Mouse (Mus musculus) limb, embryonic 12.5 days (tissue): ENCODE data around the gene Slc6a16. TPM values are rescaled to one million over a fixed set of nuclear protein-coding genes. Genes with fewer than 3 reads are reported as not detected.
"Not testable (repeated sequence)": the region's sequence is repeated elsewhere in the genome, so short reads cannot be mapped to it uniquely, and the experiment has no call there.

Experiments used
- ATAC-seq: fragments of 200-750 bp; cut with Nextera tagmentation; 2 replicates; pipeline ENCODE4 v1.8.0; 2017; ENCODE audit warnings: low read depth, moderate TSS enrichment; ENCODE audit not compliant: insufficient number of reproducible peaks, insufficient read depth, low FRiP score, low TSS enrichment
- H3K27ac ChIP-seq: fragments of 300-500 bp; sonication (generic); 2 replicates; pipeline ENCODE4 v1.5.1; 2016; ENCODE audit warnings: mild to moderate bottlenecking, moderate library complexity
- H3K27me3 ChIP-seq: fragments of 300-500 bp; sonication (generic); 2 replicates; pipeline ENCODE4 v1.6.1; 2016; ENCODE audit warnings: mild to moderate bottlenecking, moderate library complexity
- H3K36me3 ChIP-seq: fragments of 300-500 bp; sonication (generic); 2 replicates; pipeline ENCODE4 v1.6.1; 2016; ENCODE audit warnings: mild to moderate bottlenecking, moderate library complexity
- H3K4me1 ChIP-seq: fragments of 300-500 bp; sonication (generic); replicated peaks from 2 replicates; pipeline ENCODE4 v1.6.1; 2016
- H3K4me2 ChIP-seq: fragments of 300-500 bp; sonication (generic); 2 replicates; pipeline ENCODE4 v1.6.1; 2016; ENCODE audit warnings: mild to moderate bottlenecking, moderate library complexity
- H3K4me3 ChIP-seq: fragments of 300-500 bp; sonication (generic); replicated peaks from 2 replicates; pipeline ENCODE4 v1.5.1; 2016; ENCODE audit warnings: mild to moderate bottlenecking
- H3K9ac ChIP-seq: fragments of 300-500 bp; sonication (generic); replicated peaks from 2 replicates; pipeline ENCODE4 v1.6.1; 2016; ENCODE audit warnings: mild to moderate bottlenecking, moderate library complexity
- H3K9me3 ChIP-seq: fragments of 300-500 bp; sonication (generic); 2 replicates; pipeline ENCODE4 v1.6.1; 2016; ENCODE audit warnings: mild to moderate bottlenecking, moderate library complexity
- WGBS: fragments of 180-500 bp; shearing (Covaris S2); methylation state at CpG from one replicate; pipeline ENCODE4 v1.1.7; 2016; 5-methylcytosine and 5-hydroxymethylcytosine counted together
- polyA plus RNA-seq: library from polyadenylated mRNA; unstranded; fragments of >200 nt; fragmentation: Nextera tagmentation; extraction: Ambion mirVana; gene quantifications from 2 replicates; pipeline ENCODE4 v1.2.1, GENCODE M21; 2016

Slc6a16 gene
- polyA plus RNA-seq, 1 experiment from 2014 or later, result 0.18 TPM

DNA sequence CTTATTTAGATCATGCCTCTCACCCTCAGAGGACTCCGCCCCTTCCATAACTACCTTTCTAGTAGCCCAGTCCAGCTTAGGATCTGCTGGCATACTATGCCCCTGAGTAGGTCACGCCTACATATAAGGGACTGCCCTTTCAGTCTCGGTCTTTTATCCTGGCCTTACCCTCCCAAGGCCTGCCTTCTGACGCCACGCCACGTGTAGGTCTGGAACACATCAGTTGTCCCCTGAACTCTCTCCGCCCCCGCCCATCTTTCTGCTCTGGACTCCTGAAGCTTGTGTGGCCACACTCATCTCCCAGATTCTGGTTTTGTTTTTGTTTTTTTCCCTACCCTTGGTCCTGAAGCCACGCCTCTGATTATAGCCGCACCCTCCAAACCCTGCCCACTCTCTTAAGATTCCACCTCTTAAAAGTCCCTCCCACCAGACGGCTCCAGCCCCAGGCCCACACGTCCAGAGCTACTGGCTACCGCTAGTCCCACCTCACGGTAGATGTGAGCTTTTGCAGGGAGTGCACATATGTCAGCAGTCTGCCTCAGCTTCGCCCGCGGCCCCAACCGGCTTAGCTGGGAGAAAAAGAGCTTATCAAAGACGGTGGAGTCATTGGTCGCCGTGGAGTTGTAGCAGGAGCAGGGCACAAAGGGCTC lies 5.8 kb upstream of the Slc6a16 start:
- Histone ChIP-seq H3K27ac (peak overlapping the region; percentile 77), H3K9ac (peak overlapping the region; percentile 38; the same call in 1 of the 2 replicates), H3K4me3 (peak overlapping the region; percentile 30), H3K9me3 (no peaks in the 10 kb centered on the region), H3K27me3 (peaks cover 27% of the 10 kb centered on the region), H3K4me2 (peak overlapping the region; percentile 55), H3K4me1 (peaks cover 41% of the 10 kb centered on the region), H3K36me3 (peaks cover 37% of the 10 kb centered on the region)
- peak; percentile 85 for ATAC-seq
- 3% methylated on average over 21 of the region's 21 CpGs for whole genome bisulfite sequencing

DNA sequence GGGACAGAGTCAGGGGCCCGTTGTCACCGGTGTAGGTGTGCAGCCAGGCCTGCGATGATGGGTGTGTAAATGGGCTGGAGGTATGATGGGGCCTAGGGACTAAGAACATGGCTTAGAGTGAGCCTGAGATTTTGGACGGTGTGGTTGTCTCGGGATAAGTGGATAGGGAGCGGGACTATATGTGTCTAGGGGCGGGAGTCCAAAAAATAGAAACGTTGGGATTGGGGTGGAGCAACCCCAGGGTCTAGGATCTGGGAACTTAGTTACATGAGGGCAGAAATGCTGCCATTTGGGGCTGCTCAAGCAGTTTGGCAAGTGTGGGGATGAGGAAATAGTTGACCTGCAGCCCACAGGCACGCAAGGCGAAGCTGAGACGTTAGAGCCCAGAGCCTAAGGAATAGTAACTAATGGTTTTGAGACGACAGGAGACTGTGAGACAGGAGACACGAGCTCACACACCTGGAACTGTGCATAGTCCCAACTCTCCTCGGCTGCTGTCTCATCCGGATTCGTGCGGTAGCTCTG lies 5.2 kb upstream of the Slc6a16 start:
- Histone ChIP-seq H3K36me3 (peaks cover 31% of the 10 kb centered on the region), H3K27ac (peak overlapping the region; percentile 77), H3K9me3 (no peaks in the 10 kb centered on the region), H3K9ac (peak overlapping the region; percentile 38; the same call in 1 of the 2 replicates), H3K4me3 (peak overlapping the region; percentile 30), H3K27me3 (peaks cover 34% of the 10 kb centered on the region), H3K4me1 (peaks cover 44% of the 10 kb centered on the region), H3K4me2 (peak overlapping the region; percentile 55)
- 26% methylated on average over 17 of the region's 17 CpGs for WGBS
- ATAC-seq, result peak; percentile 43

DNA sequence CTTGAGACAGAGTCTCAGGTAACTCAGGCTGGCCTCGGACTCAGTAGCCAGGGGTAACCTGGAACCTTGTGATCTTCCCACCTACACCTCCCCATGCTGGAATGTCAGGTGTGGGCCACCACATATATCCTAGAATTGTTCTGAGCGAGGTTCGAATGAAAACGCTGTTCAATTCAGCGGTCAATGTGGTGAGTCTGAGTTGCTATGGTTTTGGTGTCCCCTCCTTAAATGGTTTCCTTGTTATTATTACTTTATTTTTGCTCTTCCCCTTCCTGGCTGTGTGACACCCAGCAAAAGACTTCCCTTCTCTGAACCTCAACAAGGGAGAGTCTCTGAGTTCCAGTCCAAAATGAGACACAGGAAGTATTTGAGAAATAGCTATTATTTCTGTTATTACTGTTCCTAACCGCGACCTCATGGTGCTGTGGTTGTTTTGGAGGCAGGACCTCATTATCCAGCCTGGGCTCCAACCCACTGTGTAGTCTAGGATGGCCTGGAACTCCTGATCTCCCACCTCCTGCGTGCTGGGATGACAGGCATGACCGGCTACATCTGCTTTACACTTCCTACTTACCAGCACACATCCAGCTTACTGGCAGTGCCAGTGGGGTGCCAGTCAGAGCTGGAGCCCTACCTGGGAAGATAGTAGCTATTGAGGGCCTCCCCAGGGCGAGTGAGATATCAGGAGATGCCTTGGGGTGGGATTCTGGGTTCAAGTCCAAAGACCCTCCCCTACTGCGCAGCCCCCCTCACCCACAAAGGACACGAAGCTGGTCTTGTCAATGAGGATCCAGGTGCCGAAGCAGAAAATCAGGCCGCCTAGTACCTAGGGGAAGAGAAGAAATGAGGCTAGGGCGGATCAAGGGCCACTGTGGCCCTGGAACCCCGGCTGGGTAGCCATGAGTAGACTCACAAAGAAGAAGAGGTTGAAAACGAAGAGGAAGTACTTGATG lies 2.9 kb upstream of the Slc6a16 start:
- Histone ChIP-seq H3K4me1 (peaks cover 37% of the 10 kb centered on the region), H3K27ac (no peak overlapping the region), H3K4me2 (no peak overlapping the region), H3K36me3 (peaks cover 8% of the 10 kb centered on the region), H3K9ac (no peak overlapping the region), H3K4me3 (no peak overlapping the region), H3K27me3 (peaks cover 35% of the 10 kb centered on the region), H3K9me3 (no peaks in the 10 kb centered on the region)
- WGBS, result 76% methylated on average over 17 of the region's 17 CpGs
- no peak for ATAC-seq

DNA sequence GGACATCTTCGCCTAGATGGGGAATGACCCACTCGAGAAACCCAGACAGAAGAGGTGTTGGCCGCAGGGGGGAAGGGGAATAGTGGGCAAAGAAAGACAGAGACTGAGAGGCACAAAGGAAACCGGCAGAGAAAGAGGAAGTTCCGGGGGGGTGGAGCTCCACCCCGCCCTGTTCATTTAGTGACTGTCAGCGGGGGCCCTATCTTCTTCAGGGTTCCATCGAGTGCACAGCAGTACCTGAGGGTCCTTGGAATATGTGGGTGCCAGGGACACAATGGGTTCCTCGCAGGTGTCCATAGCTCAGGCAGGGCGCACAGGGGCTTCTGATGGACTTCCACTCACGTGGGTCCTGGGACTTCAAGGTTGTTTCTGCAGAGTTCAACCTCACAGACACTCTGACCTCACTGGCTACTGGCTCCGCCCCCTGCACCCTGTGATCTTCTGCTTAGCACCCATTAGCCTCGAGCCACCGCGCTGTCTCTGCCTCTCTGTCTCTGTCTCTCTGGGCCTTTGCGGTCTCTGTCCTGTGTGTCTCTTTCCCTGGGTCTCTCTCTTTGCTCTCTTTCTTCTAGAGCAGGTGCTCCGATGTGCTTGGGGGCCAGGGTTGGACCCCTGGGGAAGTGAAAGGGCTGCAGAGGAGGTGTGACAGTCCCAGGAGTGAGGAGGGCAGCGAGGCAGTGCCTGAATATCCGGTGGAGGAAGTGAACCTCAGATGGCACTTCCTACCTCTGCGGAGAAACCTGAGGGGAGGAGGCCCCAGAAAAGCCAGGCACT lies 2.0 kb upstream of the Slc6a16 start, which contains the start of gene Cd37:
Gene Cd37 (minus strand): TSS at position 393 of the 774 bp plus-strand sequence.
- Histone ChIP-seq H3K36me3 (no peaks in the 10 kb centered on the region), H3K9me3 (no peaks in the 10 kb centered on the region), H3K9ac (no peak within 1 kb of the TSS), H3K4me2 (no peak within 1 kb of the TSS), H3K27me3 (peaks cover 35% of the 10 kb centered on the region), H3K4me1 (peaks cover 31% of the 10 kb centered on the region), H3K4me3 (no peak within 1 kb of the TSS), H3K27ac (no peak within 1 kb of the TSS)
- WGBS, result 39% methylated on average over 20 of the region's 20 CpGs
- no peak for ATAC-seq

DNA sequence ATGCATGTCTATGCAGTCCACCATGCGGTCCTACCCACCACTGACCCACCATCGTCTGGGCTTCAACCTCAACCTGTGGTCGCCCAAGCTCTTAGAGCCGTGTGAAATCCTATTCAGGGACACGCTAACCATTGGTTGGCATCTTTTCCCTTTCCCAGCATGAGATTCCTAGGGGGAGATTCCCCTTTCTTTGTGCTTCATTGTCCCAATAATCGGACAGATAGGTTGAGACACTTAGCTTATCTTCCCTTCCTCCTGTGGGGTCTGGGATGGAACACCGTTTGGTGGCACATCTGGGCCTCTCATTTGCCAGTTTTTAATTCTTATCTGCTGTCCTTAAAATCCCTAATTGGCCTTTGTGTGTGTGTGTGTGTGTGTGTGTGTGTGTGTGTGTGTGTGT lies 776 bp upstream of the Slc6a16 start:
- H3K4me1 ChIP-seq, result peaks cover 19% of the 10 kb centered on the region
- H3K27me3 ChIP-seq, result peaks cover 35% of the 10 kb centered on the region
- no peaks in the 10 kb centered on the region for H3K9me3 ChIP-seq
- no peak for ATAC-seq
- H3K9ac ChIP-seq, result no peak overlapping the region
- H3K27ac ChIP-seq, result no peak overlapping the region
- H3K36me3 ChIP-seq, result no peaks in the 10 kb centered on the region
- WGBS, result 87% methylated on average over 7 of the region's 7 CpGs
- no peak overlapping the region for H3K4me2 ChIP-seq
- no peak overlapping the region for H3K4me3 ChIP-seq

DNA sequence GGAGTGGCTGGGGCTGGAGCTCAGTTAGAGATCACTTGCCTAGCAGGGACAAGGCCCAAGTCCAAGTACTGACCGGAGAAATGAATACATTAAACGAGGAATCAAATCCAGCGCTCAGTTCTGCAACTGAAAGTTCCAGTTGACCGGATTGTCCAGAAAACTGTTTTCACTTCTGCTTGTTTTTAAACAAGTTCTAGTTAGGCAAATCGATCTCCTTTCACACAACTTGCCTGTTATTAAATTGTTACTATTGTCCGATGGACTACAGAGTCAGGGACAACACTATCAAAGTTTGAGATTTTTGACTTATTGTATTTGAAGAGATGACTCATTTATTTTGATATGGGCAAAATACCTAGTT lies 484 bp downstream of the Slc6a16 start:
- peaks cover 9% of the 10 kb centered on the region for H3K4me1 ChIP-seq
- H3K9me3 ChIP-seq, result no peaks in the 10 kb centered on the region
- no peak overlapping the region for H3K27ac ChIP-seq
- H3K36me3 ChIP-seq, result no peaks in the 10 kb centered on the region
- H3K4me2 ChIP-seq, result peak overlapping the region; percentile 56
- H3K4me3 ChIP-seq, result peak overlapping the region; percentile 29; the same call in 1 of the 2 replicates
- 78% methylated on average over 6 of the region's 6 CpGs for WGBS
- H3K9ac ChIP-seq, result no peak overlapping the region; the same call in 1 of the 2 replicates
- H3K27me3 ChIP-seq, result peaks cover 34% of the 10 kb centered on the region
- no peak for ATAC-seq

DNA sequence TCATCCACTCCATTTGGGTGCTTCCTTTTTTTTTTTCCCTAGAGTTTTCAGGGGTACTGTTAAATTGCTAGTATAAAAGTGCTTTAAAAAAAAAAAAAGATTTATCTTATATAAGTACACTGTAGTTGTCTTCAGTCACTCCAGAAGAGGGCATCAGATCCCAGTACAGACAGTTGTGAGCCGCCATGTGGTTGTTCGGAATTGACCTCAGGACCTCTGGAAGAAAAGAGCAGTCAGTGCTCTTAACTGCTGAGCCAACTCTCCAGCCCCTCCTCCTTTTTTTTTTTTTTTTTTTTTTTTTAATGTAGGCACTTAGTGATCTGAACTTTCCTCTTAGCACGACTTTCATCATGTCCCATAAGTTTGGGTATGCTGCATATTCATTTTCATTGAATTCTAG lies 6.8 kb downstream of the Slc6a16 start:
- Histone ChIP-seq H3K4me1 (no peaks in the 10 kb centered on the region), H3K27ac (no peak overlapping the region), H3K9ac (no peak overlapping the region), H3K4me2 (no peak overlapping the region), H3K36me3 (no peaks in the 10 kb centered on the region), H3K4me3 (no peak overlapping the region), H3K27me3 (no peaks in the 10 kb centered on the region), H3K9me3 (no peaks in the 10 kb centered on the region)
- WGBS, result 42% methylated on average over 3 of the region's 3 CpGs
- ATAC-seq, result no peak

DNA sequence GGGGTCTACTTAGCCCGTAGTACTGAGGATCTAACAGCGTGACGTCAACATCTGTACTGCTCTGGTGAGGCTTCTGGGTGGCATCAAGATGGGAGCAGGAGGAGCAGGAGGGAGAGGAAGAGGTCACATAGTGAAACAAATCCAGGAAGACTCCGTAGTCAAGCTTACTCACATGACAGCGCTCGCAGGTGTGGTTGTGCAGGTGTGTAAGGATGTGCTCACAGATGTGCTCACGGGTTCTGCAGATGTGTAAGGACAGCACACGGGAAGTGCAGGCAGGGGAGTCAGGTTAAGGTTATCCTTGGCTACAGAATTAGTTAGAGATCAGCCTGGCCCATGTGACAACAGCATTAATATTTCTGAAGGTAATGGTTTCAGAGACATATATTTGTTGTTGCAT lies 12.9 kb downstream of the Slc6a16 start:
- Histone ChIP-seq H3K4me2 (no peak overlapping the region), H3K36me3 (no peaks in the 10 kb centered on the region), H3K27ac (no peak overlapping the region), H3K4me3 (no peak overlapping the region), H3K9ac (no peak overlapping the region), H3K27me3 (no peaks in the 10 kb centered on the region), H3K9me3 (no peaks in the 10 kb centered on the region), H3K4me1 (peaks cover 4% of the 10 kb centered on the region; the same call in 1 of the 2 replicates)
- no peak for ATAC-seq
- WGBS, result 82% methylated on average over 8 of the region's 8 CpGs

DNA sequence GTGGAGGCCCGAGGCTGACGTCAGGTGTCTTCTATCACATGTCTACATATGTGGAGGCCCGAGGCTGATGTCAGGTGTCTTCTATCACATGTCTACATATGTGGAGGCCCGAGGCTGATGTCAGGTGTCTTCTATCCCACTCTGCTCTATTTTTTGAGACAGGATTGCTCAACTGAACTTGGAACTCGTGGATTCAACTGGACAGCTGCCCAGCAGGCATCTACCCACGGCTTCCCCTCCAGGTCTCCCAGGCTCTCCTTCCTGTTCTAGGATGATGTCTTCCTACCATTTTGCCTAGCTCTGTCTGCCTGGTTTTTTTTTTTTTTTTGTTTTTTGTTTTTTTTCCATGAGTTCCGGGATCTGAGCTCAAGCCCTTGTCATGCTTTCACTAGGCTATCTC lies 14.9 kb downstream of the Slc6a16 start:
- 84% methylated on average over 7 of the region's 7 CpGs for WGBS
- H3K9me3 ChIP-seq, result not testable (repeated sequence)

DNA sequence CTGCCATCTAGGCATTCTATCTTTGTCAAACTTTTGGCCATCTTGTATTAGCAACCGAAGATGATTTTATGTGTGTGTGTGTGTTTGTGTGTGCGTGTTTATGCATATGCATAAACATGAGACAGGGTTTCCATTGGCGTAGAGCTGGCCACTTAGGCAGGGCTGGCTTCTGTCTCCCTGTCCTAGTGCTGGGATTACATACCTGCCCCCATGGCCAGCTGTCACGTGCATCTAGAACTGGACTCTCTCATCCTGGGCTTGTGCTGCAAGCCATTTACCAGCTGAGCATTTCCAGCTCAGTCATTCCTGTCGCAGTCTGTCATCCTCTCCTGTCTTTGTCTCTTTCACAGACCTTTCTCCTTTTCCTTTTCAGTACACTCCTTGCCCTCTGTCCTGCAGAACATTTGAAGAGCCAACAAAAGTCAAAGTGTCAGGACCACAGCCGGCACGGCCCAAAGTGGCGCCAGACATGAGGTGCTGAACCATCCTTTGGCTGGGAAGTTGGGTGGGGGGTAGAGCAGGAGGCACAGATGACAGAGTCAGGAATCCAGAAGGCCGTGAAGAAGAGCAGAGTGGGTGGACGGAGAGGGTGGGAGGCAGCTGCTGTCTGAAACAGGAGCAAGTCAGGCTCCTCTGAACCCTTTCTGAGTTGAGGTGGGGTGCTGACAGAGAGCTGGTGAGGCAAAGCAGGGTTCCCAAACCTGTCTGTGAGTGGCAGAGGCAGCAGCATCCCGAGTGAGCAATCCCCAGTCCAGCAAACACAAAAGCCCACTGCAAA lies 16.4 kb downstream of the Slc6a16 start:
- no peak overlapping the region for H3K4me2 ChIP-seq
- H3K27me3 ChIP-seq, result peaks cover 11% of the 10 kb centered on the region; the same call in 1 of the 2 replicates
- H3K9me3 ChIP-seq, result no peaks in the 10 kb centered on the region
- ATAC-seq, result no peak
- no peak overlapping the region for H3K4me3 ChIP-seq
- H3K4me1 ChIP-seq, result peaks cover 4% of the 10 kb centered on the region; the same call in 1 of the 2 replicates
- H3K36me3 ChIP-seq, result no peaks in the 10 kb centered on the region
- WGBS, result 58% methylated on average over 11 of the region's 11 CpGs
- no peak overlapping the region for H3K27ac ChIP-seq
- no peak overlapping the region for H3K9ac ChIP-seq

More for the DNA sequence above, 14.9 kb downstream of the Slc6a16 start:
- not testable (repeated sequence) for H3K27me3 ChIP-seq, H3K4me2 ChIP-seq, H3K36me3 ChIP-seq, H3K4me3 ChIP-seq, H3K4me1 ChIP-seq, H3K27ac ChIP-seq, H3K9ac ChIP-seq, ATAC-seq
